Mouse (Mus musculus) hindbrain, postnatal 0 days (tissue): ENCODE data around the gene Ndufa8. TPM values are rescaled to one million over a fixed set of nuclear protein-coding genes. Genes with fewer than 3 reads are reported as not detected.

ENCODE experiments used
- ATAC-seq: fragments of 200-750 bp; cut with Nextera tagmentation; 2 replicates; pipeline ENCODE4 v1.8.0; 2017; ENCODE audit warnings: mild to moderate bottlenecking, moderate TSS enrichment, moderate library complexity
- DNase-seq: peaks from one replicate; pipeline ENCODE4 v3.0.0-alpha.2; 2015; ENCODE audit warnings: low spot score
- H3K27ac ChIP-seq: fragments of 300-500 bp; sonication (generic); 2 replicates; pipeline ENCODE4 v1.5.1; 2014; ENCODE audit warnings: mild to moderate bottlenecking
- H3K27me3 ChIP-seq: fragments of 300-500 bp; sonication (generic); 2 replicates; pipeline ENCODE4 v1.6.1; 2014; ENCODE audit warnings: low read length, mixed read lengths; ENCODE audit not compliant: insufficient read depth
- H3K36me3 ChIP-seq: fragments of 300-500 bp; sonication (generic); 2 replicates; pipeline ENCODE4 v1.6.1; 2014; ENCODE audit warnings: low read length, mixed read lengths; ENCODE audit not compliant: insufficient read depth
- H3K4me1 ChIP-seq: fragments of 300-500 bp; sonication (generic); 2 replicates; pipeline ENCODE4 v1.6.1; 2014; ENCODE audit warnings: antibody characterized with exemption, low read length, mixed read lengths; ENCODE audit not compliant: insufficient read depth
- H3K4me2 ChIP-seq: fragments of 300-500 bp; sonication (generic); 2 replicates; pipeline ENCODE4 v1.6.1; 2014; ENCODE audit warnings: low read depth, mild to moderate bottlenecking, low read length, moderate library complexity, mixed read lengths
- H3K4me3 ChIP-seq: fragments of 300-500 bp; sonication (generic); 2 replicates; pipeline ENCODE4 v1.5.1; 2014; ENCODE audit warnings: low read length
- H3K9ac ChIP-seq: fragments of 300-500 bp; sonication (generic); replicated peaks from 2 replicates; pipeline ENCODE4 v1.6.1; 2014; ENCODE audit warnings: mild to moderate bottlenecking, low read length, moderate library complexity, mixed read lengths
- H3K9me3 ChIP-seq: fragments of 300-500 bp; sonication (generic); 2 replicates; pipeline ENCODE4 v1.6.1; 2016; ENCODE audit warnings: low read length, mixed read lengths
- CTCF ChIP-seq: IDR thresholded peaks from 2 replicates; pipeline ENCODE4 v1.5.1; 2016; ENCODE audit warnings: antibody characterized with exemption, control low read depth, low read depth
- WGBS: fragments of 180-500 bp; shearing (Covaris S2); extraction: QIAGEN DNeasy Blood & Tissue Kit; methylation state at CpG from one replicate; pipeline ENCODE4 v1.1.7; 2014; 5-methylcytosine and 5-hydroxymethylcytosine counted together
- polyA plus RNA-seq: library from polyadenylated mRNA; unstranded; fragments of >200 nt; fragmentation: Nextera tagmentation; extraction: Ambion mirVana; gene quantifications from 2 replicates; pipeline ENCODE4 v1.2.1, GENCODE M21; 2015
- total RNA-seq: library from RNA; depleted of rRNA; stranded (reverse); fragments of >200 nt; gene quantifications from 2 replicates; pipeline ENCODE4 v1.2.3, GENCODE M21; 2014

Ndufa8 gene
- total and polyA plus RNA-seq, 2 experiments from 2014 or later = 85.4 to 376 TPM

DNA sequence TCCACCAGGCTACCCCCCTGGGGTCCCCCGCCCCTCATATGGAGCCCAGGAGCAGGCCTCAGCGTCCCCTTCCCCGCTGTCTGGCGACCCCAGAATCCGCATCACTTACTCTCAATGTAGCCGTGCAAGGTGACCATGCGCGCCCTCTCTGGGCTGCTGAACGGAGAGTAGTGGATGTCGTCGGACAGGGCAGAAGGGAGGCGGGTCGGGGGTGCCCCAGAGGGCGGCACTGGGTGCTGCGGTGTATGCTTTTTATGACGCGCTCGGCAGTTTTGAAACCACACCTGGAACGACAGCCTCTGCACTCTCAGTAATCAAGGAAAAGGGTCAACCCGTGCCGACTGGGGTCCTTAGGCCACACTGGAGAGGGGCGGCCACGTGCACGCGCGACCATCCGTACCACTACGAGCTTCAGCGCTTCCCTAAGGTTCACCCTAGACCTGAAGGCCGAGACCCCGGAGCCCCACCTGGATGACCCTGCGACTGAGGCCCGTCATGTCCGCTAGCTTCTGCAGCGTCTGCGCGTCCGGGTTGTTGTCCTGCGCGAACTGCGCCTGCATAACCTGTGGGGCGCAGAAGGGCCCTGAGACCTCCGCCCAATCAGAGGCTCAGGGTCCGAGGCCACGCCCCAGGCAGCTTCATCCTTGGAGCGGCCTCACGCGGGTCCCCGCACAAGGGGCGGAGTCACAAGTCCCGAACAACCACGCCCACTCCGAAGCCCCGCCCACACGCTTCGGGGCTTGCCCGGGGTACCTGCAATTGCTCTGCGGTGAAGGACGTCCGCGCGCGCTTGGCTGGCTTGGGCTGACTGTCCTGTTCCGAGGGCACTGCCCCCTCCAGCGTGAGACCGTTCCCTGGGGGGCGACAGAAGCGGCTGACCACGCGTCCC lies 41.9 kb upstream of the Ndufa8 start:
- WGBS = 3% methylated on average over 69 of the region's 70 CpGs
- TF ChIP-seq CTCF = no peak
- H3K4me2 ChIP-seq = peak overlapping the region; percentile 68
- H3K27me3 ChIP-seq = peaks cover 65% of the 10 kb centered on the region
- H3K9me3 ChIP-seq = no peaks in the 10 kb centered on the region
- ATAC-seq (peak; percentile 55), DNase-seq (no peak)
- H3K4me3 ChIP-seq = peak overlapping the region; percentile 36
- peaks cover 8% of the 10 kb centered on the region for H3K4me1 ChIP-seq
- H3K36me3 ChIP-seq = no peaks in the 10 kb centered on the region
- H3K27ac ChIP-seq = no peak overlapping the region
- no peak overlapping the region for H3K9ac ChIP-seq

DNA sequence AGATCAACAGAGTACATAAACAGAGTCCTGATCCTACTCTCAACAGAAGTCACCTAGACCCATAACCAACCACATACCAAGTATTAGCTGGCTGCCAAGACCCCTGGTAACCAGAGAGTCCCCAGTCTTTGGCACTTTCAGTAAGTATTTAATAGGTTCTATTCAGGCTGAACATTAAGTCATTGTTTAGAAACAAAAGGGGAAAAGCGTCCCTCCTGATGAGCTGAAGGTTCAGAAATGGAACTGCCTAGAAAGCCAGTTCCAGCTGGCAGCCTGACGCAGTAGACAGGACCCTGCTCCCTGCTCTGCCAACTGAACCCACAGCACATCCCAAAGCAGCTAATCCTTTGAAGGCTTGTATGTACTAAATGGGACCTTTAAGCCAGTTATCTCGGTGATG lies 40.0 kb upstream of the Ndufa8 start:
- Histone ChIP-seq H3K9me3 (no peaks in the 10 kb centered on the region), H3K27me3 (peaks cover 46% of the 10 kb centered on the region), H3K27ac (no peak overlapping the region), H3K4me1 (peaks cover 8% of the 10 kb centered on the region), H3K4me3 (no peak overlapping the region), H3K9ac (no peak overlapping the region), H3K36me3 (no peaks in the 10 kb centered on the region), H3K4me2 (no peak overlapping the region)
- WGBS = 23% methylated on average over 3 of the region's 3 CpGs
- DNase-seq (no peak), ATAC-seq (no peak)
- no peak for TF ChIP-seq CTCF

DNA sequence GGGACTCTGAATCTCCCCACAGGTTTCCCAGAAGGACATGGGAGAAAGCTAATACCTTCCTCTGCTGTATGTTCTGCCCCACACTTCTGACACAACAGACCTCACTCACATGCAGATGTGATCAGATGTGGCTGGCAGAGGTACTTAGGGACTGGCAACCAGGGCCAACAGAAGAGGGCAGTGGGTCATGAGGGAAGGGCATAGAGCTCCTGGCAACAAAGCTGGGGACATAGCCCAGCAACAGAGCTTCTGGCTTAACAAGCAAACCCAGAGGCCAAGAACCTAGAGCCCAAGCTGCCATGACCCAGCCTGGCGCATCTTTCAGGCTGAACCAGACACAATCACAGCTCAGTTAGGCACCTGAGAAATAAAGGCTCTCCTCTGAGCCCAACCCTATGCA lies 35.8 kb upstream of the Ndufa8 start:
- Histone ChIP-seq H3K27me3 (peaks cover 9% of the 10 kb centered on the region; the same call in 1 of the 2 replicates), H3K4me3 (no peak overlapping the region), H3K27ac (no peak overlapping the region), H3K36me3 (no peaks in the 10 kb centered on the region), H3K9me3 (no peaks in the 10 kb centered on the region), H3K4me2 (no peak overlapping the region), H3K4me1 (no peaks in the 10 kb centered on the region), H3K9ac (no peak overlapping the region)
- WGBS = 81% methylated on average over 1 of the region's 1 CpGs
- ATAC-seq = no peak
- no peak for DNase-seq
- TF ChIP-seq CTCF = no peak

DNA sequence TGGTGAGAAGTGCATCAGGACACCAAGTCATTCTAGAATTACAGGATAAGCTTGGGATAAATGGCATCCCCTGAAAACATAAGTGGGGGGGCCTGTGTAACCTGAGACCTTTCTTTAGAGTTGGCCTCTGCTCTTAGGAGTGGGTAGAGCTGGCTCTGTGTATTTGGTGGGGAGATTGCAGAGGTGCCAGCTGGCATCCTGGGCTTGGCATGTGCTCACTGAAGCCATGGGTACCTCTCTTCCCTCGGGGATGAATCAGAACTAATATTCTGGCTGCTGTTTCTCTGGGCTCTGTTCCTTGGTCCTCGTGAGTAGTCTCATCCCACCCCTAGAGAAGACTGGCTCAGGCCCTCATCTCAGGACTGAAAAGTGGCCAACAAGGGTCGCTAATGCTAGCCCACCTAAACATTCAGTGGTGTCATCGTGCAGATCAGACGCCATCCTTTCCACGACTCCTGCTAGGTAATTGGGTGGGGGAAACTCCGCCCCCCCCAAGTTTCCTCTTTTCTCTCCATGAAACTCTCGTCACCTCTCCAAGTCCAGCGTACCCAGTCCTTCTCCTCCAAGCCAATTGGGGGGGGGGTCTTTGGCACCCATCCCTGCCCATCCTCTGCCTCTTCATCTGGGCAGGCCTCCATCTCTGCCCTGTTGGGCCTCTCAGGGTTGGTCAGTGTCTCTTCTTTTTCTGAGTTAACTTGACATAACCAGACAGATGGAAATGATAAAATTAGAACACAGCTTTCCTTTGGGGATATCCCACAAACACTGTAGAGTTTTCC lies 33.8 kb upstream of the Ndufa8 start:
- no peak overlapping the region for H3K4me2 ChIP-seq
- no peaks in the 10 kb centered on the region for H3K4me1 ChIP-seq
- 74% methylated on average over 9 of the region's 9 CpGs for WGBS
- H3K4me3 ChIP-seq = no peak overlapping the region
- TF ChIP-seq CTCF = no peak
- no peak overlapping the region for H3K9ac ChIP-seq
- DNase-seq = no peak
- ATAC-seq = no peak
- H3K36me3 ChIP-seq = no peaks in the 10 kb centered on the region
- no peaks in the 10 kb centered on the region for H3K9me3 ChIP-seq
- no peaks in the 10 kb centered on the region for H3K27me3 ChIP-seq
- no peak overlapping the region for H3K27ac ChIP-seq

DNA sequence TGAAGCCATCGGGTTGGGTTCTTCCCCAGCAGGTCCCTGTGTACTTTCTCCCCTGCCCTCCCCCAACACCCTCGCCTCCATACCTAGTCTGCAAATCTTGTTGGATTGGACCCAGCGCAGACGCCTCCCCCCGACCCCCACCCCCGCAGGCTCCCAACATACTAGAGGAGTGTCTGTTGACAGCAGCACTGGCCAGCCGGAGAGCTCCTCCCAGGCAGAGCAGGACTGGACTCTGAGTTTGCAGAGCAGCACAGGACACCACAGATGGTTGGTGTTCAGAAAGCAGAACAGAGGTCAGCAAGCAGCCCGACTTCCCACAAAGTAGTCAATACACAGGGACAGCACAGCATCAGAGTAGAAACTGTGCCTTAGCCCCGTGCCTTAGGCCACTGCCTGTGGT lies 32.2 kb upstream of the Ndufa8 start:
- H3K27me3 ChIP-seq = no peaks in the 10 kb centered on the region
- H3K4me2 ChIP-seq = no peak overlapping the region
- ATAC-seq (no peak), DNase-seq (no peak)
- no peak overlapping the region for H3K27ac ChIP-seq
- H3K9ac ChIP-seq = no peak overlapping the region
- 0 out of 2 replicates have a peak, but pooled peaks cover 3% of the 10 kb centered on the region for H3K4me1 ChIP-seq
- no peak for TF ChIP-seq CTCF
- no peaks in the 10 kb centered on the region for H3K36me3 ChIP-seq
- no peak overlapping the region for H3K4me3 ChIP-seq
- H3K9me3 ChIP-seq = no peaks in the 10 kb centered on the region
- 40% methylated on average over 9 of the region's 9 CpGs for WGBS

DNA sequence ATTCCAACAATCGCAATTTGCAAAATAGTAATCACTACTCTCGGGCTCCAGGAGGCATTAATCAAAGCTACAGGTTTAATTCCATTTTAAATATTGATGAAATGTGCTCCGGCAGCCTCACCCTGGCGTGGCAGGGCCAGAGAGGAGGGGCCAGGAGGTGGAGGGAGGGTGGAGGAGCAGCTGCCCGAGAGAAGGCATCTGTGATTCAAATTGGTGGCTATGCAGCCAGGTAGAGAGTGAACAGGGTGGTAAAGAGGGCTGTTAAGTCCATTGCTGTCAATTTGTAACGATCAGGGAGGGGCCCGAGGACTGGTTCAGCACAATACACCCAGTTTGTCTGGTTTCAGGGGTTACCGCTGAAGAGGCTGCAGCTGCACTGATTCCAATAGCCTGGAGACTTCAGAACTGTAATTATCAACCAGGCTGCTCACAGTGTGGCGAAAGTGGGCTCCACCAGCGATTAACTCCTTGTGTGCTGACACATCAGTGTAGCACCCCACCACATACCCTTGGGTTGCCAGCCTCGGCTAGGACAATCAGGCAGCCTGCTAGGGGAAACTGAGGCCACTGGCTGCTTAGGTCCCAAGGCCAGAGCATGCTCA lies 28.1 kb upstream of the Ndufa8 start:
- Histone ChIP-seq H3K9ac (no peak overlapping the region), H3K9me3 (no peaks in the 10 kb centered on the region), H3K4me2 (peak overlapping the region; percentile 40; the same call in 1 of the 2 replicates), H3K27ac (no peak overlapping the region), H3K36me3 (no peaks in the 10 kb centered on the region), H3K4me1 (0 out of 2 replicates have a peak, but pooled peaks cover 3% of the 10 kb centered on the region), H3K27me3 (no peaks in the 10 kb centered on the region), H3K4me3 (no peak overlapping the region)
- ATAC-seq (peak; percentile 61), DNase-seq (no peak)
- WGBS = 19% methylated on average over 11 of the region's 11 CpGs
- TF ChIP-seq CTCF = no peak
